Mouse (Mus musculus): ENCODE results near the gene Nisch.

Gene Nisch

DNA sequence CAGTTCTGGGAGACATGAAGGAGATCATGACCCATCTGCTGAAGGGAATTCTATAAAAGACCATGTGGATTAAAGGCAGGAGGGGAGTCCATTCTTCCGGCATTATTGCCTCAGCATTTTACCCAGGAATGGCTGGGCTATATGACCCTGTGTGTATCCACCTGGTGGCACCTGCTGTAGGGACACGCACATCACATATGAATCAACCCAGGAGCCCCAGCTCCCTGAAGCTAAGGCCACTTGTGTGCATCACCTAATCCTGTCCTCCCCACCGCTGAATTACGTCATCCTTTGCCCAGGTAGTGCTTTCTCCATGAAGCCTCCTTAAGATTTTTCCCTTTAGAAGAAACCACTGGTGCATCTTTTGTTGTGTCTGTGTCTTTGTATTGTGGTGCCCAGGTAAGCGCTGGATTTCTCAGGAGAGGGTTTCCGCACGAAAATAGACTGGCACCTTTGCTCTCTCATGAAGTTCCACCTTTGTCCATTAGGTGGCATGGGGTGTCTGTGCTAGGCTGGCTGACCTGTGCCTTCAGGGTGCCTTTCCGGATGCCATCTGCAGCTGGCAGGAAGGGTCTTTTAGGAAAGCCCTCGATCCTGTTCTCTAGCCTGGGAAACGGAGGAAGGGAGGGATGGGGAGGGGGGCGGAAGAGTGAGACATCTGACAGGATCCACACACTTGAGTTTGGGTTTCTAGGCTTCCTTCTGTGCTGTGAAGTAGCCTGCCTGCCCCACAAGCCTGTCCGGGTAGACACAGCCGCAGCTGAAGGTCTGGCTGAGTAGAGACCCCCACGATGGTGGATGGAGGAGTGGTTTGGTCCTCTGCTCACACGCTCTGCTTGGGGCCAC is 1.4 kb downstream of the Nisch start:
- DNase-seq, result peak; percentile 81 to 83

- DNase-seq, result no peak
These were observed 2.1 kb downstream of the Nisch start for GRCm38 (mm10) chr14:31214684-31215083.

GRCm38 (mm10) chr14:31213868-31214267 is 2.9 kb downstream of the Nisch start:
- no peak for DNase-seq

DNA sequence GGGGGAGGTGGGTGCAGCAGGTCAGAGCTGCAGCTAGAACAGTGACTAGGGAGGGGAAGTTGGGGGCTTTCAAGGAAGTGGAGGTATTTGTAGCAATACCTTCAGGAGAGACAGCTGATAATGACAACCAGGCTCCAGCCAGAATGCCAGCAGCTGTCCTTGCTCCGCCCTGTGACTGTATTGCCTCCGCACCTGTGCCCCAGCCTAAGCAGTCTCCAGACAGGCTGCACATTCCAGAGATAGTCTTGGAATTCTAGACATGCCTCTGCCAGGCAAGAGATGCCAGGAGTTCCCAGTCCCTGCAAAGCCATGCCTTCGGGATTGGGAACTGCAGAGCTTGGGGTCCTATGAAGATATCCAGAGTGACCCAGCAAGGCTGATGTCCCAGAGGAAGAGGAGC is 4.2 kb downstream of the Nisch start:
- no peak for DNase-seq

- no peak for DNase-seq
These were observed 4.9 kb downstream of the Nisch start for GRCm38 (mm10) chr14:31211854-31212253.

GRCm38 (mm10) chr14:31209133-31209557 is 7.6 kb downstream of the Nisch start:
- no peak for DNase-seq

DNA sequence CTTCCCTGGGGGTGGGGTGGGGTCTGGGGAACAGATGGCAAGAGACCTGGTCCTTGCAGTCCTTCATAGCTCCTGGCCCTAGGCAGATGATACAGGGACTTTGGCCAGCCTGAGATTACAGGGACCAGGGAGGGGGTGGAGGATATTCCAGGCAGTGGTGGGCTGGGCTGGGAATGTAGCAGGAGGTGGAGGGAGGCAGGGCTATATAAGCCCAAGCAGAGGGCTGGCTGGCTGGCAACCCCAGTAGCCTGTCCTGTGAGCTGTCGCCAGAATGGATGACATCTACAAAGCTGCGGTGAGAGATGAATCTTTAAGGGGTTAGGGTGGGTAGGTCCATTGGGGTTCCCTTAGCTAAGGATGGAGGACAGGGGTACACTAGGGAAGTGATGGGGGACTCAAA is 8.7 kb downstream of the Nisch start, which contains the start of gene Tnnc1:
Gene Tnnc1 (plus strand): TSS at position 229 of the 400 bp plus-strand sequence.
- DNase-seq, result no peak

GRCm38 (mm10) chr14:31207070-31207830 is 9.5 kb downstream of the Nisch start:
- no peak for DNase-seq

GRCm38 (mm10) chr14:31206472-31206981 is 10.2 kb downstream of the Nisch start:
- peak; percentile 96 for DNase-seq

GRCm38 (mm10) chr14:31205562-31206467 is 10.9 kb downstream of the Nisch start:
- peak; percentile 27 to 33 for DNase-seq

GRCm38 (mm10) chr14:31205244-31205561 is 11.5 kb downstream of the Nisch start:
- no peak for DNase-seq

DNA sequence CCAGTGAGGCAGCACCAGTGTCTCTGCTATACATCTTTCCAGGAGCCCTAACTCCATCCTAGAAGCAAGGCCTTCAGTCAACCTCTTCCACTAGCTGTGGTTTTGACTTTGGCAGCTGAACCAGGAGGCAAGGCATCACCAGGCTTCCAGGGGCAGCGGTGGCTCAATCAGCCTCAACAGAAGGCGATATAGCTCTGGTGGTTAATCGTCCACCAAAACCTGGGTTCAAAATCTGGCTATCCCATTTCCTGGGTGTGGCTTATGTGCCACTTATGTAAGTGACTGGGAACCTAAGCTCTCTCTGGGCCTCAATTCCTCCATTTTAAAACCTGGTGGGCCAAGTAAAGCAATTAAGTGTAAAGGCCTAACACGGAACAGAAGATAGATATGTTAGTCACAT is 11.9 kb downstream of the Nisch start:
- no peak for DNase-seq

- DNase-seq, result no peak
These were observed 16.7 kb downstream of the Nisch start for GRCm38 (mm10) chr14:31200038-31200437.

GRCm38 (mm10) chr14:31199599-31199998 is 17.1 kb downstream of the Nisch start:
- DNase-seq, result no peak

- DNase-seq, result no peak
These were observed 18.9 kb downstream of the Nisch start for GRCm38 (mm10) chr14:31197547-31198516.

DNA sequence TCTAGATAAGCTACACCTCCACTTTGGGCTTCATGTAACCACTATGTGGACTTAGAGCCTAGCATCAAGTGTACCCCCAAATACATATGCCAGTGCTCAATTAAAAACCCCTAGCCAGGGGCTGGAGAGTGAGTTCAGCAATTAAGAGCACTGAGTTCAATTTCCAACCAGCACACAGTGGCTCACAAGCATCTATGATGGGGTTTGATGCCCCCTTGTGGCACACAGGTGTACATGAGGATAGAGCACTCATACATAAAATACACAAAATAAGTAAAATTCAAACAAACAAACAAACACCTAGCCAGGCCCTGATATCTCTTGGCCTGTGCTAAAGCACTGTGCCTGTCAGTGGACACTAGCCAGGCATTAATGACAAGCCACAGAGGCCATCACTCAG is 20.8 kb downstream of the Nisch start:
- peak; percentile 35 to 44 for DNase-seq

DNA sequence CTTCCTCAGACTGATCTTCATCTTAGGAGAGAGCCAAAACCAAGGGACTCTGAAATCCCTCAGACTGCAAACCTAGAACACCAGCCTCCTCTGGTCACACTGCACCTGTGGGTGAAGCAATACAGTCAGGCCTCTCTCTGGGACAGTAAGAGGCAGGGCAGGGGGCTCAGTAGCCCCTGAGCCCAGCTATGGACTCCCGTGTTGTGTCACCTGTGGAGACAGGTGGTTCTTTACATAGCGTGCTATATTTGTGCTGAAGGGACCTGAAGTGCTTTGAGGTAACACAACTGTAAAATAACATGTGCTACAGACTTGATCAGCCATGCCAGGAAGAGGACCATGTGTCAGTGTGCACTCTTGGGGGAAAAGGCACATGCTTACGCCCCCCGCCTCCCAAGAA is 21.2 kb downstream of the Nisch start:
- DNase-seq, result no peak

- no peak for DNase-seq
These were observed 21.7 kb downstream of the Nisch start for GRCm38 (mm10) chr14:31194891-31195513.

DNA sequence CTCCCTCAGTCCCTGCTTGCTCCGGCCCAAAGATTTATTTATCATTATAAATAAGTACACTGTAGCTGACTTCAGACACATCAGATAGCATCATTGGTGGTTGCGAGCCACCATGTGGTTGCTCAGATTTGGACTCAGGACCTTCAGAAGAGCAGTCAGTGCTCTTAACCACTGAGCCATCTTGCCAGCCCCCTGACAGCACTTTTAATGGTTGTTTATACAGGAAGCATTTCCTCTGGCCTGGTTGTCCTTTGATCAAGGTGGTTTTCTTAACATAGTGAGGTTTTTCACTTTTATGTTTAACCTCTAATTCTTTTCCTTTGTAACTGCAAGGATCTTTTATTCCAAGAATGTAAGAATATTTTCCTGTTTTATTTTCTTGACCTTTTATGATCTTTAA is 22.3 kb downstream of the Nisch start:
- DNase-seq, result no peak

DNA sequence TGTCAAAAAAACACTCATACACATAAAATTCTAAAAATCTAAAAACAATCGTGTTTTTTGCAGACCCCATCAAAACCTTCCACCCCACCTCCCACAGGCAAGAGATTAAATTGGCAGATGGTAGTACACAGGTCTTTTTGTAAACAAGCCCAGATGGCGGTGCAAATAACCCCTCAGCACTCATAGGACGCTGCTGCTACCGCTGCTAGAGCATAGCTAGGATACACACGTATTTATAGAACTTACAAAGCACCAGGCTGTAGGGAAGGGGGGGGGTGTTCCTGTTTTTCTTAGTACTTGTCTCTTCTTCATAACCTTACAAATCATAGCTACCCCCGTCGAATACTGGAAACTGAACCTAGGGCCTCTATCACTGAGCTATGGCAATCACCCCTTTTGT is 23.0 kb downstream of the Nisch start:
- no peak for DNase-seq

GRCm38 (mm10) chr14:31191936-31192335 is 24.8 kb downstream of the Nisch start:
- DNase-seq, result no peak

Measured in B cell, adult 2 months (primary cell).